ENCODE assay signal across 9 mouse cellular contexts in the genomic region with DNA sequence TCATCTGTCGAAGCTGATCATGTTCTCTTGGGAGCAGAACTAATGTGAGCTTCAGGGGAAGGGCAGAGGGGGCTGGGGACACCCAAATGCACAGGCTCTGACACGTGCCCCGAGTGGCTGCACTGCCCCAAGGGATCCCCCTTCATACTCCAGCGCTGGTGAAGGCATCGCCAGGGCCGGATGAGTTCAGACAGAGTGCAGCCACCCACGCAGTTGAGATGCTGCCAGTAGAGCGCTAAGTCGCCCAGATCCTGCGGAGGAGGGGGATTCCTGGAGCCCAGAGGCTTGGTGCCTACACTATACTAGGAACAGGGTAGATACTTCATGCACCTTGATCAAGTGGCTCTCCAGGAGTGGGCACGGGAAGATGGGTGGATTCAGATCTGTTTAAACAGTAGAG.
DNase-seq lines count a peak whose midpoint lies in the region; ATAC-seq lines count a peak whose summit lies in the region.
"Had no signal": no experiment of that assay in that cellular context is flagged by ENCODE, and none has a peak within 500 bp of the region (broad histone marks: within the 10 kb centered on the region; RNA-seq: fewer than 3 reads in every experiment).

No protein-coding gene starts in this region.

- H3K36me3 ChIP-seq in heart, embryonic 10.5 days: no peaks in the 10 kb centered on the region
- H3K36me3 ChIP-seq in stomach, embryonic 14.5 days (ENCODE audit: control insufficient read depth, insufficient read depth, low read length): no peaks in the 10 kb centered on the region
- H3K36me3 ChIP-seq: liver, embryonic 13.5 days had no signal

- H3K4me1 ChIP-seq in heart, embryonic 10.5 days: peaks cover 13% of the 10 kb centered on the region
- H3K4me1 ChIP-seq in stomach, embryonic 14.5 days (ENCODE audit: control insufficient read depth, insufficient read depth, low read length): no peaks in the 10 kb centered on the region
- H3K4me1 ChIP-seq: liver, embryonic 13.5 days had no signal

- no peaks in the 10 kb centered on the region for H3K9me3 ChIP-seq in heart, embryonic 10.5 days
- no peaks in the 10 kb centered on the region for H3K9me3 ChIP-seq in stomach, embryonic 14.5 days (ENCODE audit: control insufficient read depth, low read depth, low read length)
- H3K9me3 ChIP-seq: liver, embryonic 13.5 days had no signal

- H3K4me2 ChIP-seq in stomach, embryonic 14.5 days (replicated peaks; ENCODE audit: low read depth, low read length): no peak overlapping the region
- H3K4me2 ChIP-seq: liver, embryonic 13.5 days had no signal

- ATAC-seq in stomach, embryonic 14.5 days (ENCODE audit: insufficient number of reproducible peaks, insufficient read depth, low FRiP score, low read depth): peak; percentile 63; the same call in 1 of the 2 replicates

- no peak overlapping the region for H3K9ac ChIP-seq in stomach, embryonic 14.5 days (replicated peaks; ENCODE audit: low read depth, low read length)
- H3K9ac ChIP-seq: liver, embryonic 13.5 days had no signal

- H3K4me3 ChIP-seq in heart, embryonic 10.5 days: no peak overlapping the region
- no peak overlapping the region for H3K4me3 ChIP-seq in stomach, embryonic 14.5 days (ENCODE audit: low read depth, low read length)
- H3K4me3 ChIP-seq: liver, embryonic 13.5 days had no signal

- 61% methylated on average over 11 of the region's 11 CpGs for WGBS in heart, embryonic 10.5 days
- WGBS in stomach, embryonic 14.5 days: 52% methylated on average over 11 of the region's 11 CpGs

- H3K27ac ChIP-seq in heart, embryonic 10.5 days: no peak overlapping the region
- no peak overlapping the region for H3K27ac ChIP-seq in stomach, embryonic 14.5 days (ENCODE audit: low read length)
- H3K27ac ChIP-seq: liver, embryonic 13.5 days had no signal

- peak; percentile 29 to 36 for DNase-seq in heart, adult 18-20 months
- no peak for DNase-seq in heart, embryonic 10.5 days (ENCODE audit: low spot score)
- DNase-seq in 3T3-L1 (ENCODE audit: low read depth, low spot score): peak; percentile 5
- DNase-seq in fat pad, adult 2 months (ENCODE audit: extremely low read depth, low read depth, low spot score): peak; percentile 74
- DNase-seq in layer of hippocampus, postnatal 25 days (ENCODE audit: extremely low spot score in 1 of 2, low spot score in 1 of 2): peak; percentile 19 to 34
- DNase-seq in cerebellum, adult 9-10 months: no peak
- DNase-seq in urinary bladder, postnatal 25 days (ENCODE audit: low spot score): no peak
- DNase-seq: liver, embryonic 13.5 days had no signal

- peaks cover 49% of the 10 kb centered on the region for H3K27me3 ChIP-seq in heart, embryonic 10.5 days (ENCODE audit: insufficient read depth, poor library complexity, severe bottlenecking)
- H3K27me3 ChIP-seq in stomach, embryonic 14.5 days (ENCODE audit: control insufficient read depth, insufficient read depth, low read length): no peaks in the 10 kb centered on the region

Comparison
In these comparisons a context has a peak if more than half of its experiments do, and no peak if none do; other contexts are left out.
1. DNase-seq: peak in heart, adult 18-20 months (2 of 2), 3T3-L1 (single experiment), fat pad, adult 2 months (single experiment) and layer of hippocampus, postnatal 25 days (2 of 2); none in heart, embryonic 10.5 days (single experiment), cerebellum, adult 9-10 months (single experiment) and urinary bladder, postnatal 25 days (single experiment).